Mouse (Mus musculus) brown adipose tissue, adult 24 weeks (tissue): ENCODE measurements at regions not wholly inside any gene's neighbourhood (a gene's known extent, or its start where the extent isn't known, plus 50 kb on each side); places are given as distances from the start of the nearest gene placed in this dataset.

Source experiments
- H3K27ac ChIP-seq: fragments of 200-500 bp; replicated peaks from 2 replicates; pipeline ENCODE4 v1.5.1; 2012; ENCODE audit warnings: low read depth, mild to moderate bottlenecking, low read length
- H3K4me1 ChIP-seq: fragments of 200-500 bp; 2 replicates; pipeline ENCODE4 v1.6.1; 2012; ENCODE audit warnings: low read length, mixed read lengths; ENCODE audit not compliant: control insufficient read depth, insufficient read depth, insufficient read length
- H3K4me3 ChIP-seq: fragments of 200-500 bp; 2 replicates; pipeline ENCODE4 v1.5.1; 2012; ENCODE audit warnings: low read depth, mild to moderate bottlenecking, low read length, moderate library complexity; ENCODE audit not compliant: insufficient read depth

DNA sequence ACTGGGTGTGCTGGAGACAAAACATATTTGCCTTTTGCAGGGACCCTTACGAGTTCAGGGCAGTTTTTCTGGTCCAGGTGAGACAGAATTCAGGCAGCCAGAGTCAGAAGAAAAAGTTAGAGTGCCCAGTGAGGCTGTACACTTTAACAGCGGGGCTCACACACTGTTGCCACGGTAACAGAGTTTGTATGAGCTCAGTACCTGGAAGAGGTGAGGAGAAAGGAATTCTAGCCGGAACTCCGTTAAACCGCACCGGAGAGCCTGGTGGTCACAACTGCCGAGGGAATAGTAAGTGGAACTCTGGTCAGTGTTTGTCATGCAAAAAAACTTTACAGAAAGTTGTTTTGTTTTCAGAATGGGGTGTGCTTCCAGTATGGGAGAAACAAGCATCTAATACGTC, 222.6 kb upstream of the Pabpc6 start:
- H3K4me1 ChIP-seq: peaks cover 6% of the 10 kb centered on the region; the same call in 1 of the 2 replicates
- no peak overlapping the region for H3K4me3 ChIP-seq
- H3K27ac ChIP-seq: no peak overlapping the region

DNA sequence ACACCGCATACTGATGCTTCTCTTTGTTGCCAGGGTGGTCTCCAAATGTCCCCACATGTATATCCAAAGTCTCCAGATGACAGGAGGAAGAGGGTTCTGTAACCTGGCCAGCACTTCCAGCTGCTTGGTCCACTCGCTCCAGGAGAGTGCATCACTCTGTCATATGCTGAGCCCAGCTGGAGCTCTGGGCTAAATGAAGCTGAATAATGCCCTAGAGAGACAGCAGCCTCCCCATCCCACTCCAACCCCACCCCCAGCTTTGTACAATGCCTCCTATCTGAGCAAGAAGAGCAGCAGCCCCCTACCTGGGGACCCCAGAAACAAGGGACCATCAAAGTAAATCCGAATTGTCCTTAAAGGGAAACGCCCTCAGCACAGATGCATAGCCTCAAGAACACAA, 219.0 kb upstream of the Pabpc6 start:
- Histone ChIP-seq H3K27ac (no peak overlapping the region), H3K4me1 (no peaks in the 10 kb centered on the region), H3K4me3 (no peak overlapping the region)

GRCm38 (mm10) chr17:9885110-9885509, 215.6 kb upstream of the Pabpc6 start:
- Histone ChIP-seq H3K4me3 (no peak overlapping the region), H3K4me1 (no peaks in the 10 kb centered on the region), H3K27ac (no peak overlapping the region)

DNA sequence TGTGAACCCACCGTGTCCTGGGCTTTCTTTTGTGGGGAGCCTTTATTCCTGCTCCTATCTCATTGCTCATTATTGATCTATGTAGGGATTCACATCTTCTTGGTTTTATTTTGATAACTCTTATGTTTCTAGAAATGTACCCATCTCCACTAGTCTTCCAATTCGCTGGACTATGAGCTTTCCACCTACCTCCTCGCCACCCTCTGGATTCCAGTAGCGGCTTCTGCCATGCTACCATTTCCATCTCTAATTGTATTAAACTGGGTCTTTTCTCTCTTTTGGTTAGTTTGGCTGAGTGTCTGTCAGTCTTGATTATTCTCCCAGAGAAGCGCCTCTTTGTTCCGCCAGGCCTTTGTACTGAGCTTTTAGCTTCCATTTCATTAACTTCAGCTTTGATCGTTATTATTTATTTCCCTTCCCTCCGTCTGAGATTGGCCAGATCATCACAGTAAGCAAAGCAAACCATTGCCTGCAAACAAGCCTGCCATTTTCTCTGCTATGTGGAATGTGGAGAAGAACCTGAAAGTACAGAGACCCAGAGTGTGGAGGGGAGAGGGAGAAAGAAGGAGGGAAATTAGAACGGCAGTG, 213.2 kb upstream of the Pabpc6 start:
- no peaks in the 10 kb centered on the region for H3K4me1 ChIP-seq
- no peak overlapping the region for H3K4me3 ChIP-seq
- no peak overlapping the region for H3K27ac ChIP-seq

DNA sequence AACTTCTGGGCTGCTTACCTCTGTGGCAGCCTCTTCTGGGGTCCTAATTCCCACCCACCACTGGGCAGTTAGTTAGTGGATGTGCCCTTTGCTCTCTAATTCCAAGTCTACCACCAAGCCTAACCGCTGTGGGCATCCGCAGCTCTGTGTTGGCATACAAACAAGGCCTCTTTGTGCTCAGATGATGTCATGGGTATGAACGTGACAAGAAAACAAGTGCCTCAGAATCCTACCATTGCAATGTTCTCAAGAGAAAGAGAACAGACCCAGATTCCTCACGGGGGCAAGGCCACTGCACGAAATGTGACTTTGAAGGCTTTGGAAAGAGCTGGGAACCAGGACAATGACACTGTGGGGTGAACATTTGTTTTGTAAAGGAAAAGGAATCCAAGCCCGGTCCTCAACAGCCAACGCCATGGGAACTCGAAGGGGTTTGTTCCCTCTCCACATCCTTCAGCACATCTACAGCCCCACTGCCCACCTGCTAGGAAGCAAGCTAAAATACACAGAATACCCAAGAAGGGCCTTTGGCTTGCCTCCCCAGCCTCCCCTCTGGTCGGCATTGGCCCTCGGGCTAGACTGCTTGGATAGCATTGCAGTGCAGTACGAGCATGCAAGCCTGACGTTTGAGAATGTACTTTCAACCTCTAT, 210.2 kb upstream of the Pabpc6 start:
- Histone ChIP-seq H3K4me3 (no peak overlapping the region), H3K4me1 (no peaks in the 10 kb centered on the region), H3K27ac (no peak overlapping the region)

GRCm38 (mm10) chr17:9873695-9874094, 204.2 kb upstream of the Pabpc6 start:
- Histone ChIP-seq H3K4me3 (no peak overlapping the region), H3K4me1 (no peaks in the 10 kb centered on the region), H3K27ac (no peak overlapping the region)

- Histone ChIP-seq H3K4me1 (no peaks in the 10 kb centered on the region), H3K4me3 (no peak overlapping the region), H3K27ac (no peak overlapping the region)
Measured at GRCm38 (mm10) chr17:9870237-9870636, 200.7 kb upstream of the Pabpc6 start.

GRCm38 (mm10) chr17:9868747-9869281, 199.3 kb upstream of the Pabpc6 start:
- Histone ChIP-seq H3K27ac (no peak overlapping the region), H3K4me3 (no peak overlapping the region), H3K4me1 (no peaks in the 10 kb centered on the region)

- no peak overlapping the region for H3K4me3 ChIP-seq
- H3K4me1 ChIP-seq: no peaks in the 10 kb centered on the region
- H3K27ac ChIP-seq: no peak overlapping the region
Measured at GRCm38 (mm10) chr17:9864254-9864653, 194.7 kb upstream of the Pabpc6 start.

DNA sequence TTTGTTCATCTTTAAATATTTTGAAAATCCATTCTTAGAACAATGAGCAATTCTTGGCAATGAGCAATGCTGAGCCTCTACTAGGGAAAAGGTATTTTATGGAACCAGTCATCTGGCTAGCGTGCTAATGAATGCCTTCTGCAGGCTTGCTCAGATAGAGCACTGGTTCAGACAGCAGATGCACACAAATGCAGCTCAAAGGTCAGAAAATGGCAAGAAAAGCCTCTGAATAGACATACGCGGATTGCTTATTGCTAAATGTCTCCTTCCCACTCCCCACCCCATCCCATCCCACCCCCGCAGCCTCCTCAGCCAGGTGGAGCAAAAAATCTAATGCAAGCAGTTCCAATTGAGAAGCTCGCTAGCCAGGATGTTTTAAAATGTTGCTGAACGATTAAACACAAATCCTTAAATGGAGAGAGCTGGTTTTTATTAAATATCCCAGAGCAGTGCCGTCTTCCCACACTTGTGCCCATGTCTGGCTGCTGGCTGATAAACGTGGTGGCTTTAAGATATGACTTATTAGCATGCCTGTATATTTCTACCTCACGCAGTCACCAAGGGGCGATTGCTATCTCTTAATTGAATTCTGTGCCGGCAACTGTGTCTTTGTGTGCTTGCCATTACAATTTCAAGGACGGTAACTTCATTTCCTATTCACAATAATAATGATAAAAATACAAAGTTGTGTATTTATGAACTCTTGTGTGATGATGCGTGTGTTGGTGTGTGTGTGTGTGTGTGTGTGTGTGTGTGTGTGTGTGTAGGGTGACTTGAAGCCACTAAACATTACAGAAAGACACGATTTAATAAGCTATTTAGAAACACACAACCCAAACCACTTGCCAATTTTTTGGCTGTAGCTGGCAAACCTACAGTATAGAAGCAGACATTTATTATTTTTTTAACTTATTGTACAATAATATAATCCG, 192.7 kb upstream of the Pabpc6 start:
- no peak overlapping the region for H3K27ac ChIP-seq
- no peak overlapping the region for H3K4me3 ChIP-seq
- no peaks in the 10 kb centered on the region for H3K4me1 ChIP-seq

- no peak overlapping the region for H3K4me3 ChIP-seq
- H3K27ac ChIP-seq: no peak overlapping the region
- H3K4me1 ChIP-seq: no peaks in the 10 kb centered on the region
Measured at GRCm38 (mm10) chr17:9861346-9861745, 191.8 kb upstream of the Pabpc6 start.

DNA sequence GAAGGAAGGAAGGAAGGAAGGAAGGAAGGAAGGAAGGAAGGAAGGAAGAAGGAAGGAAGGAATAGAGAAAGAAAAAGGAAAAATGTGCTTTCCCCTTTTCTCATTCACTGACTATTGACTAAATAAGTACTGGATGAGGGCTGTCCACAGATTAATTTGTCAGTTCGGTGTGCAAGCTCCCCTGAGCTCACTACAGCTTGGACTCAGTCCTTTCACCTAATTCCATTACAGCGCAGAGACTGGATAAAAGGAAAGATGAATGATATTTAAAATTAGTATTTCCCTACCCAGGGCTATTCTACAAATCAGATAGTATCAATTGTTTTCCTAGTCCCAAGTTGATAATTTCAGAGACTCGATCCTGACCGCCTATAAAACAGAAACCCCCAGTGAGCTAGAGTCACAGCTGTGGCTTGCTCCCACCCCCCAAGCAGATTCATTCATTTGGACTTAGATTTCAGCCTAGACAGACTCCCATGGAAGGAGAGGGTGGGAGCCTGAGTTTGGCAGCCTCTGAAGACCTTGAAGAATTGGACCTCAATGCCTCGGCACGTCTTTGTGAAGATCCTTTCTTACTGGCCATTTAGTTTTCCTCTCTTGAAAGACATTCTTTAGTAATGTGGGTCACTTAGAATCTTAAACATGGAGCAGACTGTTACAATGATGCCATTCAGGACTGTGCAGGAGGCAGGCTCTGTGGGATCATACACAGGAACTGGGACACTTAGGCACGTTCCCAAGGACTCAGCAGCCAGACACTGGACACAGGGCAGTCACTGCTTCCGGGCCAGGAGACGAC, 179.2 kb upstream of the Pabpc6 start:
- Histone ChIP-seq H3K4me1 (no peaks in the 10 kb centered on the region), H3K4me3 (no peak overlapping the region), H3K27ac (no peak overlapping the region)

GRCm38 (mm10) chr17:9845451-9846075, 176.0 kb upstream of the Pabpc6 start:
- Histone ChIP-seq H3K4me3 (no peak overlapping the region), H3K4me1 (no peaks in the 10 kb centered on the region), H3K27ac (no peak overlapping the region)

GRCm38 (mm10) chr17:9841103-9841502, 171.6 kb upstream of the Pabpc6 start:
- no peak overlapping the region for H3K27ac ChIP-seq
- no peak overlapping the region for H3K4me3 ChIP-seq
- no peaks in the 10 kb centered on the region for H3K4me1 ChIP-seq
